Mouse (Mus musculus) brain, embryonic 14.5 days (tissue): ENCODE data around the gene Hps5.
"Not testable (repeated sequence)": the region's sequence is repeated elsewhere in the genome, so short reads cannot be mapped to it uniquely, and the experiment has no call there.

ENCODE experiments used
- CTCF ChIP-seq: fragments of 200-500 bp; IDR thresholded peaks from 2 replicates; pipeline ENCODE4 v1.5.1; 2012; ENCODE audit warnings: inconsistent platforms, mild to moderate bottlenecking, moderate library complexity, borderline replicate concordance; ENCODE audit not compliant: insufficient read depth, insufficient read length; ENCODE audit errors: extremely low read depth
- POLR2A ChIP-seq: fragments of 200-500 bp; IDR thresholded peaks from 2 replicates; pipeline ENCODE4 v1.6.1; 2012; ENCODE audit warnings: mild to moderate bottlenecking, inconsistent platforms, borderline replicate concordance; ENCODE audit not compliant: poor library complexity, insufficient read depth, insufficient read length, severe bottlenecking; ENCODE audit errors: extremely low read depth

DNA sequence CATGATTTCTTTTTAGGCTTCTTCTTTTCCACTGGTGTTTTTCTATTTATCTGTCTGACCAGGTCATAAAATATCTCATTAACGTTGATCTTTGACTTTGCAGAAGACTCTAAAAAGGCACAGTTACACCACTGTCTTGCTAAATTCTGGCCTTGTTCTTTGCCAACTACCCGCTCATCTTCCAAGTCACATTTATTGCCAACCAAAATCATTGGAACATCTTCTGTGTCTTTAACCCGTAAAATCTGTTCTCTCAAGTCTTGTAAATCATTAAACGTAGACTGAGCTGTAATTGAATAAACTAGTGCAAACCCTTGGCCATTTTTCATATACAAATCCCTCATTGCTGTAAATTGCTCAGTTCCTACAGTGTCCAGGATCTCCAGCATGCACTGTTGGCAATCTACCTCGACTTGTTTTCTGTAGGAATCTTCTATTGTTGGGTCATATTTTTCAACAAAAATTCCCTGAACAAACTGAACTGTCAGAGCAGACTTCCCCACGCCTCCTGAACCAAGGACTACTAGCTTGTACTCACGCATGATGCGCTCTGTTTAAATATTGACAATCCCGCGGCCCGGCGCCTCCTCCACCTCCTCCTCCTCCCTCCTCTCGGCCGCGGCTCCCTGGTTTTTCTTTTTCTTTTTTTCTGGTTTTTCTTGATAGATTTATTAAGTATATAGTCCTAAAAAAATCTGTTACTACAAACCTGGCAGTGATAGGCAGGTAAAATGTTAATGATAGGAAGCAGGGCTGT, 25.2 kb upstream of the Hps5 start:
- not testable (repeated sequence) for TF ChIP-seq CTCF, POLR2A
